Mouse (Mus musculus) midbrain, embryonic 14.5 days (tissue): Measurements from ENCODE around the gene Gm3417. TPM values are rescaled to one million over a fixed set of nuclear protein-coding genes. Genes with fewer than 3 reads are reported as not detected.

Experiments
- ATAC-seq: fragments of 200-750 bp; cut with Nextera tagmentation; 2 replicates; pipeline ENCODE4 v1.8.0; 2017; ENCODE audit warnings: moderate number of reproducible peaks, moderate library complexity; ENCODE audit not compliant: low FRiP score, low TSS enrichment
- DNase-seq: peaks from one replicate; pipeline ENCODE4 v3.0.0-alpha.2; 2015
- H3K27ac ChIP-seq: fragments of 300-500 bp; sonication (generic); replicated peaks from 2 replicates; pipeline ENCODE4 v1.5.1; 2014; ENCODE audit warnings: mild to moderate bottlenecking, low read depth, low read length, moderate library complexity
- H3K27me3 ChIP-seq: fragments of 300-500 bp; sonication (generic); 2 replicates; pipeline ENCODE4 v1.6.1; 2014; ENCODE audit warnings: low read length, control low read depth, mixed read lengths; ENCODE audit not compliant: control insufficient read depth, insufficient read depth
- H3K36me3 ChIP-seq: fragments of 300-500 bp; sonication (generic); 2 replicates; pipeline ENCODE4 v1.6.1; 2014; ENCODE audit warnings: low read length, control low read depth; ENCODE audit not compliant: control insufficient read depth, insufficient read depth
- H3K4me1 ChIP-seq: fragments of 300-500 bp; sonication (generic); 2 replicates; pipeline ENCODE4 v1.6.1; 2014; ENCODE audit warnings: mild to moderate bottlenecking, antibody characterized with exemption, low read length, control low read depth; ENCODE audit not compliant: control insufficient read depth, insufficient read depth
- H3K4me2 ChIP-seq: fragments of 300-500 bp; sonication (generic); 2 replicates; pipeline ENCODE4 v1.6.1; 2014; ENCODE audit warnings: mild to moderate bottlenecking, low read length, moderate library complexity
- H3K4me3 ChIP-seq: fragments of 300-500 bp; sonication (generic); replicated peaks from 2 replicates; pipeline ENCODE4 v1.5.1; 2014; ENCODE audit warnings: low read depth, low read length
- H3K9ac ChIP-seq: fragments of 300-500 bp; sonication (generic); replicated peaks from 2 replicates; pipeline ENCODE4 v1.6.1; 2014; ENCODE audit warnings: mild to moderate bottlenecking, low read length, moderate library complexity
- H3K9me3 ChIP-seq: fragments of 300-500 bp; sonication (generic); 2 replicates; pipeline ENCODE4 v1.6.1; 2016; ENCODE audit warnings: low read length, control low read depth, mixed read lengths; ENCODE audit not compliant: control insufficient read depth
- WGBS: fragments of 180-500 bp; shearing (Covaris S2); extraction: QIAGEN DNeasy Blood & Tissue Kit; methylation state at CpG from one replicate; pipeline ENCODE4 v1.1.7; 2014; 5-methylcytosine and 5-hydroxymethylcytosine counted together
- polyA plus RNA-seq: library from polyadenylated mRNA; unstranded; fragments of >200 nt; fragmentation: Nextera tagmentation; extraction: Ambion mirVana; gene quantifications from 2 replicates; pipeline ENCODE4 v1.2.1, GENCODE M21; 2014

Gm3417 gene
- polyA plus RNA-seq, 1 experiment from 2014 or later, result 0.36 TPM

GRCm38 (mm10) chr17:14914401-14914800 is 64.2 kb downstream of the Gm3417 start:
- no peaks in the 10 kb centered on the region for H3K4me1 ChIP-seq
- H3K9me3 ChIP-seq, result no peaks in the 10 kb centered on the region
- no peak overlapping the region for H3K27ac ChIP-seq
- 91% methylated on average over 4 of the region's 4 CpGs for WGBS
- ATAC-seq, result no peak
- no peak overlapping the region for H3K9ac ChIP-seq
- H3K36me3 ChIP-seq, result no peaks in the 10 kb centered on the region
- no peak overlapping the region for H3K4me3 ChIP-seq
- DNase-seq, result no peak
- H3K27me3 ChIP-seq, result no peaks in the 10 kb centered on the region
- H3K4me2 ChIP-seq, result no peak overlapping the region

Other genes with a start within 250 kb of the Gm3417 start
- gene Wdr27, start 35.6 kb downstream of the Gm3417 start, polyA plus RNA-seq, result 8.9 and 9.6 TPM in 2 replicates
- gene 1600012H06Rik, start 35.6 kb downstream of the Gm3417 start, polyA plus RNA-seq, result 17.4 and 26.1 TPM in 2 replicates
- gene Phf10, start 17.5 kb downstream of the Gm3417 start, polyA plus RNA-seq, result 21.5 and 25.2 TPM in 2 replicates
- 8.4 and 8.8 TPM in 2 replicates for gene 9030025P20Rik, start 322 bp downstream of the Gm3417 start, polyA plus RNA-seq
- 5.3 and 8.1 TPM in 2 replicates for gene Gm3435, start 31.4 kb upstream of the Gm3417 start, polyA plus RNA-seq
- gene Ermard, start 62.4 kb upstream of the Gm3417 start, polyA plus RNA-seq, result 62.0 and 71.3 TPM in 2 replicates
- 0.46 and 1.1 TPM in 2 replicates for gene Tcte3, start 62.7 kb upstream of the Gm3417 start, polyA plus RNA-seq
- gene Gm3448, start 62.7 kb upstream of the Gm3417 start, polyA plus RNA-seq, result 3.9 and 4.3 TPM in 2 replicates